Mouse (Mus musculus) lung, embryonic 14.5 days (tissue): ENCODE data around the gene Lrrc7. TPM values are rescaled to one million over a fixed set of nuclear protein-coding genes. Genes with fewer than 3 reads are reported as not detected.

ENCODE experiments used
- ATAC-seq: fragments of 200-750 bp; cut with Nextera tagmentation; 2 replicates; pipeline ENCODE4 v1.8.0; 2017; ENCODE audit warnings: mild to moderate bottlenecking, moderate TSS enrichment, moderate library complexity; ENCODE audit not compliant: insufficient read depth
- DNase-seq: peaks from one replicate; pipeline ENCODE4 v3.0.0-alpha.2; 2015
- H3K27ac ChIP-seq: fragments of 300-500 bp; sonication (generic); 2 replicates; pipeline ENCODE4 v1.5.1; 2014; ENCODE audit warnings: low read depth, mild to moderate bottlenecking, moderate library complexity
- H3K27me3 ChIP-seq: fragments of 300-500 bp; sonication (generic); 2 replicates; pipeline ENCODE4 v1.6.1; 2014; ENCODE audit warnings: low read length, control low read depth; ENCODE audit not compliant: insufficient read depth
- H3K36me3 ChIP-seq: fragments of 300-500 bp; sonication (generic); 2 replicates; pipeline ENCODE4 v1.6.1; 2014; ENCODE audit warnings: control low read depth; ENCODE audit not compliant: insufficient read depth
- H3K4me1 ChIP-seq: fragments of 300-500 bp; sonication (generic); 2 replicates; pipeline ENCODE4 v1.6.1; 2014; ENCODE audit warnings: antibody characterized with exemption, control low read depth; ENCODE audit not compliant: insufficient read depth
- H3K4me2 ChIP-seq: fragments of 300-500 bp; sonication (generic); 2 replicates; pipeline ENCODE4 v1.6.1; 2014; ENCODE audit warnings: mild to moderate bottlenecking
- H3K4me3 ChIP-seq: fragments of 300-500 bp; sonication (generic); 2 replicates; pipeline ENCODE4 v1.5.1; 2014; ENCODE audit warnings: low read depth, low read length
- H3K9ac ChIP-seq: fragments of 300-500 bp; sonication (generic); 2 replicates; pipeline ENCODE4 v1.6.1; 2014
- H3K9me3 ChIP-seq: fragments of 300-500 bp; sonication (generic); 2 replicates; pipeline ENCODE4 v1.6.1; 2016; ENCODE audit warnings: low read depth, low read length, control low read depth
- CTCF ChIP-seq: IDR thresholded peaks from 2 replicates; pipeline ENCODE4 v1.5.1; 2016; ENCODE audit warnings: antibody characterized with exemption, low read depth
- WGBS: fragments of 180-500 bp; shearing (Covaris S2); extraction: QIAGEN DNeasy Blood & Tissue Kit; methylation state at CpG from one replicate; pipeline ENCODE4 v1.1.7; 2014; 5-methylcytosine and 5-hydroxymethylcytosine counted together
- polyA plus RNA-seq: library from polyadenylated mRNA; unstranded; fragments of >200 nt; fragmentation: Nextera tagmentation; extraction: Ambion mirVana; gene quantifications from 2 replicates; pipeline ENCODE4 v1.2.1, GENCODE M21; 2014

Gene Lrrc7
- polyA plus RNA-seq, 1 experiment from 2014 or later = 0.43 TPM

- ATAC-seq = no peak
- H3K4me1 ChIP-seq = no peaks in the 10 kb centered on the region
- no peak overlapping the region for H3K9ac ChIP-seq
- H3K36me3 ChIP-seq = no peaks in the 10 kb centered on the region
- no peak overlapping the region for H3K27ac ChIP-seq
- no peak overlapping the region for H3K4me2 ChIP-seq
- TF ChIP-seq CTCF = no peak
- H3K9me3 ChIP-seq = no peaks in the 10 kb centered on the region
- H3K4me3 ChIP-seq = no peak overlapping the region
- no peak for DNase-seq
- H3K27me3 ChIP-seq = peaks cover 35% of the 10 kb centered on the region
These were observed 3.4 kb downstream of the Lrrc7 start for GRCm38 (mm10) chr3:158558631-158559030.

DNA sequence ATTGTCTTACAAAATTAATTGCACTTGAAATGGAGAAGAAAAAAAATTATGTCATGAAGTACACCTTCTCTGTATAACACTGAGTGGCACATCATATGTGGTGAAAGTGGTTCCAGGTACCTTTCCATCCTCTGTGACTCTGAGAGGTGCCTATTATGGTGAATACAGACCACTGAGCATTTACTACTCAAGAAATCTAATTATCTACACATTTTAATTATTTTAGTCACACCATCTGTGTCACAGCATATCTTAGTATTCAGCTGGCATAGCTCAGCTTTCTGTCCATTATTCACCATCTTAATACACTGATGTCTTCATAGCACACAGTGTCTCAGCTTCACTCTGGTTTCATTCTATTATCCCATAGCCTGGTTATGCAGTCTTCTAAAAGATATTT lies 7.7 kb downstream of the Lrrc7 start:
- Histone ChIP-seq H3K4me1 (no peaks in the 10 kb centered on the region), H3K27me3 (no peaks in the 10 kb centered on the region; the same call in 1 of the 2 replicates), H3K9ac (no peak overlapping the region), H3K27ac (no peak overlapping the region), H3K36me3 (no peaks in the 10 kb centered on the region), H3K9me3 (no peaks in the 10 kb centered on the region), H3K4me3 (no peak overlapping the region), H3K4me2 (no peak overlapping the region)
- DNase-seq = no peak
- no peak for TF ChIP-seq CTCF
- no peak for ATAC-seq

DNA sequence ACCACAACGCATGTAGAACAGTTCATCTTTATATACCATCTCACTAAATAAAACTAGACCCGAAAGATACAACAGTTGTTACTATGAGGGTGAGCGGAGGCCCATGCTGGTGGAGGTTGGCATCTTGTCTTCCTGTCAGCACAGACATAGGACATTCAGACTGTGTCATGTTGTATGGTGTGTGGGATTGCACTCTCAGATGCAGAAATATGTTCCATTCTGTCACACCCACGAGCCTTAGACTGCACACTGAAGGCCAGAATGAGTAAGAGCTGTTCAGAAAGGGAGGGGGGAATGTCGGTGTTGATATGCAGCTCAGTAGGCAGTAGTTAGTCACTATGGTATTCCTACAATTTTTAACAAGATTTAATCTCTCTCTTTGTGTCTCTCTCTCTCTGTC lies 9.9 kb downstream of the Lrrc7 start:
- WGBS = 69% methylated on average over 5 of the region's 5 CpGs

GRCm38 (mm10) chr3:158543481-158543880 lies 18.5 kb downstream of the Lrrc7 start:
- ATAC-seq (peak; percentile 80; the same call in 1 of the 2 replicates), DNase-seq (peak; percentile 58)
- TF ChIP-seq CTCF = no peak
- Histone ChIP-seq H3K27ac (no peak overlapping the region), H3K4me1 (no peaks in the 10 kb centered on the region), H3K4me2 (no peak overlapping the region), H3K9ac (no peak overlapping the region), H3K9me3 (no peaks in the 10 kb centered on the region), H3K27me3 (no peaks in the 10 kb centered on the region), H3K4me3 (no peak overlapping the region), H3K36me3 (no peaks in the 10 kb centered on the region)
- 47% methylated on average over 3 of the region's 3 CpGs for WGBS

More for the DNA sequence above, 9.9 kb downstream of the Lrrc7 start:
- Histone ChIP-seq H3K4me3 (no peak overlapping the region), H3K27me3 (no peaks in the 10 kb centered on the region), H3K9me3 (no peaks in the 10 kb centered on the region), H3K27ac (no peak overlapping the region), H3K4me2 (no peak overlapping the region), H3K9ac (no peak overlapping the region), H3K4me1 (no peaks in the 10 kb centered on the region), H3K36me3 (no peaks in the 10 kb centered on the region)
- ATAC-seq (no peak), DNase-seq (no peak)
- TF ChIP-seq CTCF = no peak

- Histone ChIP-seq H3K4me3 (no peak overlapping the region), H3K4me1 (no peaks in the 10 kb centered on the region), H3K27me3 (no peaks in the 10 kb centered on the region), H3K27ac (no peak overlapping the region), H3K9ac (no peak overlapping the region), H3K4me2 (no peak overlapping the region), H3K9me3 (no peaks in the 10 kb centered on the region), H3K36me3 (no peaks in the 10 kb centered on the region)
- ATAC-seq (no peak), DNase-seq (no peak)
- WGBS = 77% methylated on average over 2 of the region's 2 CpGs
- TF ChIP-seq CTCF = no peak
These were observed 29.2 kb downstream of the Lrrc7 start for GRCm38 (mm10) chr3:158532859-158533258.

DNA sequence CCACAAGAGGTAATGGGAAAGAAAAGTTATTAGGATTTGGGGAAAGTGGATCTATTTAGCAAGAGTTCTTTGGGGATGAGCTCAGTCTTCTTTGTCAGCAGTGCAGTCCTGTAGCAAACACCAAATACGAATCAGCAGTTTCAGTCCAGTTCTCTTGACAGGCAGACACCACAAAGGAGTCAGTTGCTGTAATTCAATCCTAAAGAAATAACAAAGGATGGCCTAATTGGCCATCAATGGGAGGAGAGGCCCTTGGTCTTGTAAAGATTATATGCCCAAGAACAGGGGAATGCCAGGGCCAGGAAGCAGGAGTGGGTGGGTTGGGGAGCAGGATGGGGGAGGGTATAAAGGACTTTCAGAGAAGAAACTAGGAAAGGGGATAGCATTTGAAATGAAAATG lies 33.5 kb downstream of the Lrrc7 start:
- Histone ChIP-seq H3K27ac (no peak overlapping the region), H3K4me3 (no peak overlapping the region), H3K9me3 (no peaks in the 10 kb centered on the region), H3K27me3 (no peaks in the 10 kb centered on the region), H3K4me2 (no peak overlapping the region), H3K9ac (no peak overlapping the region), H3K4me1 (no peaks in the 10 kb centered on the region), H3K36me3 (no peaks in the 10 kb centered on the region)
- TF ChIP-seq CTCF = no peak
- DNase-seq (no peak), ATAC-seq (no peak)
- WGBS = 65% methylated on average over 1 of the region's 1 CpGs

GRCm38 (mm10) chr3:158493730-158494129 lies 68.3 kb downstream of the Lrrc7 start:
- no peak overlapping the region for H3K27ac ChIP-seq
- H3K9ac ChIP-seq = no peak overlapping the region
- H3K36me3 ChIP-seq = no peaks in the 10 kb centered on the region
- 71% methylated on average over 1 of the region's 1 CpGs for WGBS
- TF ChIP-seq CTCF = no peak
- no peaks in the 10 kb centered on the region for H3K4me1 ChIP-seq
- H3K4me3 ChIP-seq = no peak overlapping the region
- no peaks in the 10 kb centered on the region for H3K27me3 ChIP-seq
- no peak overlapping the region for H3K4me2 ChIP-seq
- no peaks in the 10 kb centered on the region for H3K9me3 ChIP-seq
- no peak for DNase-seq
- no peak for ATAC-seq

GRCm38 (mm10) chr3:158479677-158480076 lies 82.3 kb downstream of the Lrrc7 start:
- Histone ChIP-seq H3K36me3 (no peaks in the 10 kb centered on the region), H3K9ac (no peak overlapping the region), H3K4me3 (no peak overlapping the region), H3K27ac (no peak overlapping the region), H3K4me2 (no peak overlapping the region), H3K9me3 (no peaks in the 10 kb centered on the region), H3K27me3 (no peaks in the 10 kb centered on the region), H3K4me1 (no peaks in the 10 kb centered on the region)
- ATAC-seq (no peak), DNase-seq (no peak)
- 77% methylated on average over 2 of the region's 2 CpGs for WGBS
- no peak for TF ChIP-seq CTCF
